Mouse (Mus musculus): ENCODE data around the gene Dnah2.
A peak's percentile ranks its signal among the peaks of the same experiment; 100 is the strongest.
"Not testable (repeated sequence)": the region's sequence is repeated elsewhere in the genome, so short reads cannot be mapped to it uniquely, and the experiment has no call there.

The Dnah2 gene

DNA sequence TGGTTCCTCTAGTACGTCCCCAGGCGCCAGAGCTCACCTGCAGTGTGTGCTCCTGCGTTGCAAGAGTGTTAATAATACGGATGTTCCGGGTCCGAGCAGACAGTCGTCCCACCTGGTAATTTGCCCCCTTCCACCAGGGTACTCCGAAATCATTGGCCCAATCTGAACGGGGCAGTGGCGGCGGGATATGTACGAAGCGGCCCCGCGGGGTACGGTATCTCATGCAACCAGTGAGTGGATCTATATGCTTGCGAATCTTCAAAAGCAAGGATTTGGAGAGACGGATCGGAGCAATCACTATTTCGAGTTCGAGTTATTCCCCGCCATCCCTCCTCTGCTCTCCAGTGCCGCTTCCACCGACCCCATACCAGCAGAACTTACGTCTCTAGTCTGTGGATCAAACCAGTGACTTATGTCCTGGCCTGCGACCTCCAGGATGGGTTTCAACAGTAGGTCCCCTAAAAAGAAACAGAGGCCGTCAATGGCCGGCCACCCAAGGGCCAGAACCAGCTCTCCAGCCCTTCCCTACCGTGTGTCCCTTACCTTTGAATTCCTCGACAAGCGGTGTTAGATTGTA is 154.2 kb downstream of the Dnah2 start:
- DNase-seq (ENCODE audit: low spot score in 2 of 2): not testable (repeated sequence)

DNA sequence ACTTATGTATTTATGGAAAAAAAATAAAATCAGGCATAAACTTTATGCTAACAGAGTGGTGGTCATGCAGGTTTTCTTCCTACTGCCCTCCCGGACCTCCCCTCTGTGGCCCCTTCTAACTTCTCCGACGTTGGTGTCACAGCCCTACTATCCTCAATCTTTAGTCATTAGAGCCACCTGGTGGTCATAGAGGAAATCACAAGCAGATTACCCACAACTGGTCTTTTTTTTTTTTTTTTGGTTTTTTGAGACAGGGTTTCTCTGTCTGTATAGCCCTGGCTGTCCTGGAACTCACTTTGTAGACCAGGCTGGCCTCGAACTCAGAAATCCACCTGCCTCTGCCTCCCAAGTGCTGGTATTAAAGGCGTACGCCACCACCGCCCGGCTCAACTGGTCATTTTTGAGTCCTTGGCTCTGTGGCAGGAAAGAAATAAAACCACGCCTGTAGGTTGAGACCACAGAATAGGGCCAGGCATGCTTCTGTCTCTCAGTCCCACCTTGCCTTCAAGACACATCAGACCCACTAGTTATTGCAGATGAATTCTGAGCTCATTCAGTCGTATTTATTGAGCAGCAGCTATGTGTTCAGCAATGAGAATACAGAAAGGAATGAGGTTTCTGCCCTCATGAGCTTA is 158.4 kb downstream of the Dnah2 start:
- peak in 1 of 2 experiments; percentile 35 for DNase-seq (ENCODE audit: low spot score in 2 of 2)

- DNase-seq (ENCODE audit: low spot score in 2 of 2): peak in 1 of 2 experiments; percentile 9
Observed at GRCm38 (mm10) chr11:69389531-69390399, 159.1 kb downstream of the Dnah2 start.

DNA sequence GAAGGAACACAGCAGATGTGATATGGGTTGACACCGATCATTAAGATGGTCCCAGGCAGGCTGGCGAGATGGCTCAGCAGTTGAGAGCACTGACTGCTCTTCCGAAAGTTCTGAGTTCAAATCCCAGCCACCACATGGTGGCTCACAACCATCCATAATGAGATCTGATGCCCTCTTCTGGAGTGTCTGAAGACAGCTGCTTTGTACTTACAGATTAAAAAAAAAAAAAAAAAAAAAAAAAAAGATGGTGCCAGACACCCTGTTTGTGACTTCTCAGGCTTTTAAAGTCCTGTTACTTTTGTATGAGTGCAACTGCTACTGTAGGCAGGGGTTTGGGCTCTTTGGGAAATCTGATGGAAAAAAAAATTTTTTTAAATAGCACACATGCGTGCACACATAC is 160.2 kb downstream of the Dnah2 start:
- no peak for DNase-seq (ENCODE audit: low spot score in 2 of 2)

- DNase-seq (ENCODE audit: low spot score in 2 of 2): no peak
Observed at GRCm38 (mm10) chr11:69386758-69387157, 162.2 kb downstream of the Dnah2 start.

DNA sequence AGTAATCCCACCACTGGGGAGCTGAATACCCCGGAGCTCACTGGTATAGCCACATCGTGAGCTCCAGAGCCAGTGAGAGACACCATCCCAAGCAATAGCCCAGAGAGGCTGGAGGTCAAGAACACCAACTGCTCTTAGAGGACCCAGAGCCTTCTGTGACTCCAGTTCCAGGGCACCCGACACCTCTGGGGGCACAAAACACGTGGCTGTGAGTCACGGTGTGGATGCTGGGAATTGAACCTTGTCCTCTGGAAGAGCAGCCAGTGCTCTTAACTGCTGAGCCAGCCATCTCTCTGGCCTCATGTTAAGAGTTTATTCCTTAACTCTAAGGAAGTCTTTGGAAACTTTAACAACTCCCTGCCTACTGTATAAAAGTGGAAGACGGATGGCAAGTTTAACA is 163.9 kb downstream of the Dnah2 start:
- DNase-seq (ENCODE audit: low spot score in 2 of 2): no peak

- DNase-seq (ENCODE audit: low spot score in 2 of 2): no peak
Observed at GRCm38 (mm10) chr11:69382478-69383105, 166.3 kb downstream of the Dnah2 start.

GRCm38 (mm10) chr11:69381356-69381755 is 167.6 kb downstream of the Dnah2 start:
- DNase-seq (ENCODE audit: low spot score in 2 of 2): no peak

DNA sequence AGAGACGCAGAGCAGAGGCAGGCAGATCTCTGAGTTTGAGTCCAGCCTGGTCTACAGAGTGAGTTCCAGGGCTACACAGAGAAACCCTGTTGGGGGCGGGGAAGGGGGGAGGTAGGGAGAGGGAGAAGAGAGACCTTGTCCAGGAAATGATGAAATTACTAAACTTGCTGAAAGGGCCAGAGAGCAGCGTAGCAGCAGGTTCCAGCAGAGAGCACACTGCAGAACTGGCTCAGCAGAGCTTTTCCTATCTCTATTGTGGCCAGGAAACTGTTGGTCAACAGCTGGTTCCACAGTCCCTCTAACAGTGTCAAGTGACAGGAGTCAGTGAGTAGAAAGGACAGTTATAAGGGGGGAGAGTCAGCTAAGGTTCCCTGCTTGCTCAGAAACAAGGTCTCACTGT is 169.3 kb downstream of the Dnah2 start:
- DNase-seq (ENCODE audit: low spot score in 2 of 2): no peak

DNA sequence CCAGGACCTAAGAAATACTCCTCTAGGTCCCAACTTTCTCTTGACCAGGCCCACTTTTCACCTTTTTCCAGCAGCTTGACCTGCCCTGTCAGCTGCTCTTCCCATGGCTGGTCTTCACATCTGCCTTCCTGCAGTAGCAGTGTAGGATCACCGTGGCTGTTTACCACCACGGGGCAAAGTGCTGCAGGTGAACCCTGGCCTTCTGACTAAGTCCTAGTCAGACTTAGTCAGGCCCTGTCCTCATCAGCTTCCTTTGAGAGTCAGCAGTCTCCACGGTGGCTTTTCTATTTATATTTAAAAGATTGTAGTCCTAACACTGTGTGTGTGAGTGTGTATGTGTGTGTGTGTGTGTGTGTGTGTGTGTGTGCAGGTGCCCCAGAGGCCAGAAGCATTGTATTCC is 171.1 kb downstream of the Dnah2 start:
- DNase-seq (ENCODE audit: low spot score in 2 of 2): no peak

- no peak for DNase-seq (ENCODE audit: low spot score in 2 of 2)
Observed at GRCm38 (mm10) chr11:69375646-69376045, 173.3 kb downstream of the Dnah2 start.

GRCm38 (mm10) chr11:69373223-69373965 is 175.5 kb downstream of the Dnah2 start:
- no peak for DNase-seq (ENCODE audit: low spot score in 2 of 2)

DNA sequence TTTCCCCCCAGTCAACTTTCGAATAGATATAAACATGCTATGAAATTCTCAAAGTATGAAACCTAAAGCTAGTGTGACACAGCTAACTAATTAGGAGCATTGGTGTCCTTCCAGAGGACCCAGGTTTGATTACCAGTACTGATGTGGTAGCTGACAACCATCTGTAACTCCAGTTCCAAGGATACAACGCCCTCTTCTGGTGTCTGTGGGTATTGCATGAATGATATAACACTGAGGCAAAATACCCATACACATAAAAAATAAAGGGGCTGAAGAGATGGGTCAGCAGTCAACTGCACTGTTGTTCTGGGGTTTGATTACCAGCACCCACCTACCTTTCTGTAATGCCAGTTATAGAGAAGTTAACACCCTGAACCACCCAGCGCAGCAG is 176.1 kb downstream of the Dnah2 start:
- no peak for DNase-seq (ENCODE audit: low spot score in 2 of 2)

DNA sequence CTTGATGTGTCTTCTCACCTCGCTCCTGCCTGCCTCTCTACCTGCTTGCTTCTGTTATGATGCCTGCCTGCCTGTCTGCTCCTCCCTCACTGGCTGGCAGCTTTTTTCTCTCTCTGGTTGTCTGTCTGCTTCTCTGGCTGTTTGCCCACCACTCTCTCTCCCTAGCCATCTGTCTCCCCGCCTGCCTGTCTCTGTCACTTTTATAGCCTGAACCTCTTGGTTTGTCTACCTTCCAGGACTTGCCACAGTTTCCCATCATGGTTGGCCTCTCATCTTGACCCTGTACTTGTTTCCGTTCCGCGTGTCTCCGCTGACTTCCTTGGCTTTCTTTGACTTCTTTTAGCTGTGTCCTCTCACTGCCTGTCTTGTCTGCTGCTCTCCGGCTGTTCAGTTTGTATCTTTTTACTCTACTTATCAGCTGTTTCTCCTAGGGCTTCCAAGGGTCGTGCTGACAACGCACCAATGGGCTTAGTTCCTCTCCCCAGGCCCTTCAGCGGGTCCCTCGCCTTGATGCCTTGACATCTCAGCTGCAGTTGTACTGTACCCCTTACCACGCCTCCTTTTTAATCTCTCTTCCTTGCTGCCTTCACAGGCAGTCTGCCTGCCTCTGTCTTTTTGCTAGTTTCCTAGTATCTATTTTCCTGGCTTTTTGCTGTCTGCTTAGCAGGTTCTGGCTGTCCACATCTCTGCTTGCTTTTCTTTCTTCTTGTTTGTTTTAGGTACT is 176.7 kb downstream of the Dnah2 start:
- no peak for DNase-seq (ENCODE audit: low spot score in 2 of 2)

DNA sequence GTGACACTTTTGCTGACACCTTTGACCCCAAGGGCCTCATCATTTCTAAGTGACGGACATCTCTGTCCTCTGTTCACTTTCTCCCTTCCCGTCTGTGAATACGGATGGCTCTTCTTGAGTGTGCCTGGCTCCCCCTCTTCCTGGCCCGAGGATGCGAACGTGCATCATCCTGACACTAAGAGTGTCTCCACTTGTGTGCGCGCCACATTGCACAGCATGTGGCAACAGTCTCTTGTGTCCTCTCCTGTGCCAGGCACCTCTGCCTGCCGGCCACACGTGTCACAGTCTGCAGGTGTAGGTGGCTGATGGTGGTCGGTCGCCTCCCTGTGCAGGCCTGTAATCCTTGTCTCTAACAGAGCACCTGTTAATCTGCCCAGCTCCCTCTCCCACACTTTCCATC is 177.3 kb downstream of the Dnah2 start:
- DNase-seq (ENCODE audit: low spot score in 2 of 2): no peak

GRCm38 (mm10) chr11:69370817-69371215 is 178.1 kb downstream of the Dnah2 start:
- DNase-seq (ENCODE audit: low spot score in 2 of 2): peak in 1 of 2 experiments; percentile 8

Measured in urinary bladder, adult 18-20 months (tissue).